Mouse (Mus musculus) liver, adult 2 months (tissue): ENCODE results near the gene Exoc3l.

Experiments
- CTCF ChIP-seq: fragments of 200-500 bp; IDR thresholded peaks from 2 replicates; pipeline ENCODE4 v1.5.1; 2011; ENCODE audit warnings: low read depth, low read length, control low read depth
- POLR2A ChIP-seq: fragments of 200-500 bp; IDR thresholded peaks from 2 replicates; pipeline ENCODE4 v1.6.1; 2011; ENCODE audit warnings: low read length, control low read depth; ENCODE audit not compliant: insufficient read depth; ENCODE audit errors: extremely low read depth

- TF ChIP-seq POLR2A (no peak), CTCF (no peak)
These were observed 43.1 kb upstream of the Exoc3l start for GRCm38 (mm10) chr8:105338992-105339391.
